Mouse (Mus musculus) ovary, postnatal 10 days (tissue): ENCODE data around the gene Mrtfa.
"Not testable (repeated sequence)": the region's sequence is repeated elsewhere in the genome, so short reads cannot be mapped to it uniquely, and the experiment has no call there.

Source experiments
- DNase-seq: peaks from one replicate; pipeline ENCODE4 v3.0.0; 2022; ENCODE audit warnings: low spot score

The Mrtfa gene

DNA sequence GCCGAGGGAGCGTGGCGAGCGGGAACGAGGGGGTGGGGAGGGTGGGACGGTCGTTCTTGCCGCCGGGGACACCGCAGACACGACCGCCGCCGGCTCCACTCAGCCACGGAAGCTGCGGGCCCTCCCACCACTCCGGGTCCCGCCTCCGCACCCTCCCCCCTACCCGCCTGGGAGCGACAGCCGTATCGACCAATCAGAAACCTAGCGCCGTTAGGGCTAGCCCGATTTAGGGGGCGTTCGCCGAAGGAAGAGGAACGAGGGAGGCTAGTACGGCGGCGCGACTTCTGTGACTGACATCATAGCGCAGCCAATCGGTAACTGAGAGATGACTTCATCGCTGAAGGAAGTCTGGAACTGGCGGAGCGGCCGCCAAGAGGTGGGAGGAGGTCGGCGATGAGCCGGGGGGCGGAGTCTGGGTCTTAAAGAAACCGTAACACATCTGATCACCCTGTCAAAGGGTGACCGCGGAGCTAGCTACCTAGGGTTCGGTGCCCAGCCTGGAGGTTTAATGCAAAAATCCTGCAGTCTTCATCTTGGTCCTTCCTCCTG is at the start of gene Mrtfa:
Mrtfa (minus strand) TSS at position 128 of the 549 bp plus-strand sequence.
- peak; percentile 99 for DNase-seq

DNA sequence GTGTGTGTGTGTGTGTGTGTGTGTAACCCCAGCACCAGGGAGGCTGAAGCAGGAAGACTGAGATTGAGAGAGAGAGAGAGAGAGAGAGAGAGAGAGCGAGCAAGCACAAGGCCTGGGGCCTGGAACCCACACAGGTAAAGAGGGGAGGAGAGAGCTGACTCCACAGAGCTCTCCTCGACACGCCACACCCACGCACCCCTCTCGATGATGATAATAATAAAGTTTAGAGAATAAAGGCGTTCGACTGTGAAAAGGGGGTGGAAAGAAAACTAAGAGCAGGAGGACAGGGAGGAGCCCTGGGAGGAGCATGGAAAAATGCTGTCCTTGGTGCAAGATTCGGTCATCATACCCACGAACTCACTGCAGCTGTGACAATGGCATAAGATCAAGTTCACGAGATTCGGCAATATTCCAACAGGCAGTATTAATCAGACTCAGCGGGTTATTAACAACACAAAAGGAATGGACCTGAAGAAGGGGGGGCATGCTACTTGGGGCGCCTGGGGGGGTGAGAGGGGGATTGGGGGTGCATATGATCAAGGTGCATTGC is 49.3 kb upstream of the Mrtfa start:
- DNase-seq: no peak

DNA sequence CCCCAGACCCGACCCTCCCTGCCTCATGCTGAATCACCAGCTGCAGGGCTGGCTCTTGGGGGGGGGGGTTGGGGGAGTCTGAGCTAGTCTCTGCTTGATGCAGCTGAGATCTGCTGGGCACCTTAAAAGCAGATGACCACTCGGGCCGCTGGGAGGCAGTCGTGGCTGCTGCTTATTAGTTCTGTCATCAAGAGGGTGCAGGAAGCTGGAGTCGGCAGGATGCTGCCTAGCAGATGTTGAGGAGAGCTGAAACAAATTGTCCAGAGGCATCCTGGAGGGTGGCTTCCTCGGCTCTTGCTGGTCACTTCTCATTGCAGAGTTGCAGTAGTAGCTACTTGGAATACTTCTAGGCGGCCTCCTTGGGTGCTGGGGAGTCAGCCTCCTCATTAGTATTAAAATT is 48.7 kb upstream of the Mrtfa start:
- no peak for DNase-seq

DNA sequence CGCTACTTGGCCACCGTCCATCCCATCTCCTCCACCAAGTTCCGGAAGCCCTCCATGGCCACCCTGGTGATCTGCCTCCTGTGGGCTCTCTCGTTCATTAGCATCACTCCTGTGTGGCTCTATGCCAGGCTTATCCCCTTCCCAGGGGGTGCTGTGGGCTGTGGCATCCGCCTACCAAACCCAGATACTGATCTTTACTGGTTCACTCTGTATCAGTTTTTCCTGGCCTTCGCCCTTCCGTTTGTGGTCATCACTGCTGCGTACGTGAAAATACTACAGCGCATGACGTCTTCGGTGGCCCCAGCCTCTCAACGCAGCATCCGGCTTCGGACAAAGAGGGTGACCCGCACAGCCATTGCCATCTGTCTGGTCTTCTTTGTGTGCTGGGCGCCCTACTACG is 46.9 kb upstream of the Mrtfa start:
- DNase-seq: no peak

DNA sequence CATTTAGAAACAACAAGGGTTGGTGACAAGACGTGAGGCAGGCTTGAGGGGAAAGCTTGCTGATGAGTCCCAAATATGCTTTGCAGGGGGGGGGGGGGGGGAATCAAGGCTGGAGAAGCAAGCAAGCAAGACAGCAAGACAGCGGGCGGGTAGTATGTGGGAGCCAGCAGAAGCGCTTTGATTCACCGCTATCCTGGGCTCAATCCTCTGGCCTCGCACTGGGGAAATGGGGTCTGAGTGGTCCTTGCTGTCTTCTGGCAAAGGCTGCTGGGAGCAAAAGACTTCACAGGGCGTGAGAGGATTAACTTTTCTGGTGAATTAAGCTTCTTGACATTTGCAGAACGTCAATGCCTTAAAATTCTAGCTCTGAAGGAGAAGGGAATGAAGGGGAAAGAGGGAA is 45.5 kb upstream of the Mrtfa start:
- no peak for DNase-seq

DNA sequence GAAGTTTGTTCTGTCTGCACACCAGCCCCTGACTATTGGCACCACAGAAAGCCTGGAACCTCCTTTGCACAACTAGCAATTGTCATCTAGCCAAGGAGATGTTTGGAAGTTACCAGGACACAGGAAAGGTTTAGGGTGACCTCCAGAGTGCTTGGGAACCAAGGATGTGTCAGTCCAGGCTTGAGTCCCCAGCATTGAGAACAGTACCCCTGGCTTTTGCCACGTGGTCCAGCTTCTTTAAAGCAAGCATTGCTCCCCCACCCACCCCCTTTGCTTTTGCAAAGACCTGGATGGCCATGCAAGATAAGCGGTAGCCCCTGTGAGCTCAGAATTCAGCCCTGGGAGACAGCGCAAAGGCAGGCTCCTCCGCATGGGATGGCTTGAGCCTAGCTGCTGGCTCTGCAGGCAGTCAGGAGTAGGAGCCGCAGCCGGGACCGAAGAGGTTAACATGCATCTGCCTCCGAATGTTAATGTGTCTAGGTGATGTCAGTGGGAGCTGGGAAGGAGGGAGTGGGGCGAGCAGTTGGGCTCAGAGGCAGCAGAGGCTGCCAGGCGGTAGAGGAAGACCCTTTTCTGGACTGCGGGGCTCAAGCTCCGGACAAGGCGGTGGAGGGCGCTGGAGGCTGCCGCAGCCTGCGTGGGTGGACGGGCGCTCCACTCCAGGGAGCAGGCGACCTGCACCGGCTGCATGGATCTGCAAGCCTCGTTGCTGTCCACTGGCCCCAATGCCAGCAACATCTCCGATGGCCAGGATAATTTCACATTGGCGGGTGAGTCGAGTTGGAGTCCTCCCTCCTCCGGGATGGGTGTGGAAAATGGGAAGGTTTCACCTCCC is 44.7 kb upstream of the Mrtfa start, which contains the start of gene Mchr1:
Mchr1 (plus strand) TSS at position 414 of the 835 bp plus-strand sequence.
- DNase-seq: peak; percentile 23

DNA sequence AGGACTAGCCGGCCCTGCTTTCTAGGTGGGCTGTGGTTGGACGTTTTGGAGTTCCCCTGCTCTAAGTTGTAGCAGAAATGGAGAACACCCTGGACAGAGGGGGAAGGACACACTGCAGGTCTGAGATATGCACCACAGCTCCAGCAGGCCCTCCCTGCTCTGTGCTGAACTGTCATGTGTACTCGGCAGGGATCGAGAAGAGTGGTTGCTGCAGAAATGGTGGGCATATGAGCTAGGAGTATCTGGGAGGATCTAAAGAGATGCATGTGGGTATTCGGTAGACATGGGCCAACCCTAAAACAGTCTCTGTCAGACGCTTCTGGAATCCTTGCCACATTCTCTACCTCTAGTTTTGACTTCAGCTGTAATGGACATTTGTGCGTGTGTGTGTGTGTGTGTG is 40.8 kb upstream of the Mrtfa start:
- no peak for DNase-seq

DNA sequence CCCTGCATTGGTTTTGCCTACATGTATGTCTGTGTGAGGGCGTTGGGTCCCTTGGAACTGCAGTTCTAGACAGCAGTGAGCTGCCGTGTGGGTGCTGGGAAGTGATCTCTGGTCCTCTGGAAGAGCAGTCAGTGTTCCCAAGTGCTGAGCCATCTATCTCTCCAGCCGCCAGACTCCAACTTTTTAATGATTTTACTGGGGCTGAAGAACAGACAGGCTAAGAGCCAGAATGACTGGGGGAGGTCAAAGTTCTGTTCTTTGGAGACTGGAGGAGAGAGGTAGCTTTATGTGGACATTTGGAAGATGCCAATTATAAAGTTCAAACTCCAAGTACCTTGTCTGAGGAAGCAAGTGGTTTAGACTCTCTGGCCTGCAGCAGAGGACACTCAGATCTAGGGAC is 39.2 kb upstream of the Mrtfa start:
- no peak for DNase-seq

DNA sequence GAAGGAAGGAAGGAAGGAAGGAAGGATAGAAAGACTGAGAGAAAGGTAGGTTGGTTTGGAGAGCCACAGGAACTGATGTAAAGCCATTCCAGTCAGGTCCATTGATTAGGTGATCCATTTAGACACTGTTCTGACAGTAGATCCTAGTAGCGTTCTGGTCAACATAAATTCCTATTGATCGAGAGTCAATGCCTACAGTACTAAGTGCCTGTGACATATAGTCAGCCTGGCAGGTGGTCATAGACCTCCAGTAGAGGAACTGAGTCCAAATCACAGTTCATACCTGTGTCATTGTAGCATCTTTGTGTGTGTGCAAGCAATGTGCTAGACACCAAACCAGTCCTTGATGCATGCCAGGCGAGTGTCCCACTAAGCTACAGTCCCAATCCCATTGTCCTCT is 37.7 kb upstream of the Mrtfa start:
- DNase-seq: no peak

DNA sequence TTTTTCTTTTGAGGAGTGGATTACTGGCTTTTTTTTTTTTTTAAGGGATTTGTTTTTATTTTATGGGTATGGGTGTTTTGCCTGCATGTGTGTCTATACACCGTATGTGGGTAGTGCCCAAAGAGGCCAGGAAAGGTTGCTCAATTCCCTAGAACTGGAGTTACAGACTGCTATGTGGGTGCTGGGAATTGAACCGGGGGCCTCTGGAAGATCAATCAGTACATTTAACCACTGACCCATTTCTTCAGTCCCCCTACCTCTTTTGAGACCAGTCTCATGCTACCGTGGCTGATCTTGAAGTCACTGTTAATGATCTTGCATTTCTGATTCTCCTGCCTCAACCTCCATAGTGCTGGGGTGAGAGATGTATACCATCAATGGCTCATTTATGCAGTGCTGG is 36.7 kb upstream of the Mrtfa start:
- DNase-seq: no peak

DNA sequence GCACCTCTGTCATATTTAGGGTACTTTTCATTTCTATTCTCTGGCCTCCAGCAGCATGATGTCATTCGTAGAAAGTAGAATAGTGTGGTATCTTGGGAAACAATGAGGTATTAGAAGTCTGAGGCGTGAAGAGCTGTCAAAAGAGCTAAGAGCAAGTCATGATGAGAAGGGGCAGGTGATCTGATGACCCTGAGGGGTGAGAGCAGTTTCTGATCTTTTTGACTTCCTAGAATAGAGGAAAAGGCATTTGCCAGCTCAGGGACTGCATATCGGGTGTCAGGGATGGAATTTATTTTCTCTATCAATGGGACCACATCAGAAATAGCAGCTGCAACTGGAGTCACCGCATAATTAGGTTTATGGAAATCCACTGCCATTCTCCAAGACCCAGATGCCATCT is 36.2 kb upstream of the Mrtfa start:
- no peak for DNase-seq

DNA sequence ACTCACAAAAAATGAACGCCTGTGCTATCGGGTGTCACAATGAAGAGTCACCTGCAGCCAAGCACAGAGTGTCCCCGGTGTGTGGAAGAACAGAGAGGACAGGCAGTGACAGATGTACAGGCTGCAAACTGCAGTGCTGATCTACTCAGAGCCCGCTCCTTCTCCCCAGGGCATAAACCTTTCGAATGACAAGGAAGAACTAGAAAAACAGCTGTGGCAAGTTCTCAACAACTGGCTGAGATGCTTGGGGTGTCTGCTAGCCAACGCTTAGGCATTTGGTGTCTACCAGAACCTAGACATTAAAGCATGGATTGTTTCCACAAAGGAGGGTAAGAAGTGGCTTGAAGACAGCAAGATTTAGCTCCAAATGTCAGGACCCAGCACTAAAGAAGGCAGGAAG is 35.2 kb upstream of the Mrtfa start:
- DNase-seq: no peak

DNA sequence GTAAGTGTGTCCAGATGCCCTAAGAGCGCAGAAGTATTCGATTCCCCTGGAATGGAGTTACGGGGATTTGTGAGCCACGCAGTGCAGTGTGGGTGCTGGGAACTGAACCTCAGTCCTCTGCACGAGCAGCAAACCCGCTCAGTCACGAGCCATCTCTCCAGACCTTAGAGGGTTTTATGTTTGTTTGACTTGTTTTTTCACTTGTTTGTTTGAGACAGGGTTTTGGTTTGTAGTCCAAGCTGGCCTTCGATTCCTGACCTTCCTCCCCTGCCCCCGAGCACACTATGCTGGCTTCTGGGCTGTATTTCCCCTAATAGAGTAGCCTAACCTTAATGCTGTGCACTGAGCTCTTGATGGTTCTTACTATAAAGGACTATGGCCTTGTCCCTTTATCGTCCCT is 34.5 kb upstream of the Mrtfa start:
- no peak for DNase-seq

DNA sequence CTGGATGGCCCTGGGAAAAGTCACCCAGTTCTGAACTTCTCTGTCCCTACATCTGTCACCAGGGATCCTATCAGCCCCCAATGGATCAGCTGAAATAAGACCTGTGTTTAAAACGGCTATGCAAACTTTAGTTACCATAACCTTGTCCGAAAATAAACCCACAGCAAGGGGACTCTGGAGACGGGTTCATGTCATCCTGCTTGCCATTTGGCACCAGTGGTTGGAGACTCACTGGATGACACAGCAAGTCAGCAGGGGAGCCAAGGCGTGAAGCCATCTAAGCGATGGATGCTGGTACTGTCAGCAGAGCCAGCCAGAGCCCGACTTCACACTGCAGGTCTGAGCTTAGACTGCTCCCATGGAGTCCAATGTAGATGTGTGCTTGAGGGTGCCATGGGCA is 30.9 kb upstream of the Mrtfa start:
- DNase-seq: no peak

DNA sequence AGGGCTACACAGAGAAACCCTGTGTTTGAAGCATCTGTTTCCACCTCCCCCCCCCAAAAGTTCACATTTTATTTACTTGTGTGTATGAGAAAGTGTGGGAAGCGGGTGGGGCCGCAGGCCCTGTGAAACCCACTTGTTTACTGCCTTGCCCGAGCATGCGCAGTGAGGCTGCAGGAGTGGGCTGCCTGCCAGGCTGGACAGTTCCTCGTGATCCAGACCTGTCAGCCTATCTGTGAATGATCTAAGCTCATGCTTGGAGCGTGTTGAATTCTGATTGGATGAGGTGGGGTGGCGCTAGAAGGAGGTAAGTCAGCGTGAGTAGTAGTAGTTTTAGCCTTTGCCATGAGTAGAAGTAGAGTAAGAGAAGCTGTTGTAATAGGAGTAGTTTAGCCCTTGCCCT is 29.5 kb upstream of the Mrtfa start:
- DNase-seq: not testable (repeated sequence)

DNA sequence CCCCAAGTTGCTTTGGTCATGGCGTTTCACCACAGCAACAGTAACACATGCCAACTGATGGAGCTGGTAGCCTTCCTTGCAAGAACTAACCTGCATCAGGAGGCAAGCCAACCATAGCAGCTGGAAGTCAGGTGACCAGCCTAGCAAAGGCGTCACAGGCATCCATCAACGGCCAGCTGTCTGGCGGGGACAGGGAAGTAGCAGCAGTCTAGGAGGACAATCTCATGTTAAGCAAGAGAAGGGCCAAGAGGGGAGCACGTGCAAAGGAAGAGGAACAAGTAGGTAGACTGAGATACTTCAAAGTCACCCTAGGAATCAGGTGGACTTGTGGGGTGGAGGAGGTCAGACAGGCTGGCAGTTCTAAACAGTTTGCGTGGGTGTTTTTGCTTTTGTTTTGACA is 28.5 kb upstream of the Mrtfa start:
- no peak for DNase-seq

DNA sequence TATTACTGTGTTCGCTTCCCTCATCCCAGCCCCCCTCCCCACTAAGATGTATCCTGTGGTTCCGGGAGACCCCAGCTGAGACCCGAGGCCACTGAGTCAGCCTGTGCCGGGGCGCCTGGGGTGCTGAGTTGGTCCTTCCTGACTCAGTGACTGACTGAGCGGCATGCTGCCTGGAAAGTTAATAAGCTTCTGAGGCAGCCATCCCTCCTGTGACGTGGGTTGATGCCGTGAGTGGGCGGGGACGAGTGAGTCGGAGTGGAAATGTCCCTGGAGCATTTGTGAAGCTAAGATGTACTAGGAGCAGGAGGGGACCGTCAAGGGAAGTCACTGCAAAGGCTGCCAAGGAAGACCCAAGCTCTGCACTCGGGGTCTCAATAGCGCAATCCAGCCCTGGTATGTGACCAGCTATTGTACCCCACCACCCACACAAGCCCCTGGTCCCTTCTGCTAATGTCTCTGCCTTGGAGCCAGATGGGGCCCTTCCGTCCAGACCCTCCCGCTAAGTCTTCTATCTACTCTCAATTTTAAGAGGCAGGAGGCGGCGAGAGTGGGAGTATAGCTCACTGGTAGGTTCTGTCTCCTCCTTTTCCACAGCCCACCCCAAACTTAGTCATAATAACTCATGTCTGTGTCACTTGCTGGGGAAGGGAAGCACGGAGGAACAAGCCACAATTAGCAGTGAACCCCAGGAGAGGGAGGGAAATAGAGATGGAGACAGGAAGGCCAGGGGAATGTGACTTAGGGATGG is 26.5 kb upstream of the Mrtfa start:
- no peak for DNase-seq

DNA sequence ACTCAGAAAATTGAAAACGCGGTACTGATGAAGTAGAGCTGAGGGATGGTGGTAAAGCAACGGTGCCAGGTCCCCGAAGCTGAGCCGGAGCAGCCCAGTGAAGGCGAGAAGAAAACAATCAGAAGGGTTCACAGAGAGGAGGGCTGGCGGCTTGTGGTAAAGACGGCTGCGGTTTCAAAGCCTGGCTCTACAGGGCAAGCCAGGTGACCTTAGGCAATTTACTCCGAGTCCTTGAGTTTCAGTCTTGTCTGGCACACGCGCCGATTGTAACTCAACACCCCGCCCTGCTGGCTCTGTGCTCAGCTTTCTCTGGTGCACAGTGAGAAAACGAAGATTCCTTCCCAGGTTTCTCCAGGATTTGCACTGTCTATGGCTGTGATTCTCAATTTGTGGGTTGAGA is 22.4 kb upstream of the Mrtfa start:
- no peak for DNase-seq

DNA sequence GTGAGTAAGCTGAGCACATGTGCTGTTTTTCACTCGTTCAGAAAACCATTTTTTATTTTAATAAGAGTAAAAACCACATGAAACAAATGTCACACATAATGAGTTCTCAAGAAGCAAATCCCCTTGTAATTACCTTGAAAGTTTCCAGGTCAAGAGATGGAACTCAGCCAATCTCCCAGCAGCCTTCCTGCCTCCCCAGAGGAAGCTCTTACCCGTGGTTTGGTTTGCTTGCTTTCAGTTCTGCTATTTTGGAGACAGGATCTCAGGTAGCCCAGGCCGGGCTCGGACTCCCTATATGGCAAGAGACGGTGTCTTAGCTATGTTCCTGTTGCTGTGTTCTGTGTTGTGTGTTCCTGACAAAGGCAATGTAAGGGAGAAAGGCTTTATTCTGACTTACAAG is 19.9 kb upstream of the Mrtfa start:
- no peak for DNase-seq

DNA sequence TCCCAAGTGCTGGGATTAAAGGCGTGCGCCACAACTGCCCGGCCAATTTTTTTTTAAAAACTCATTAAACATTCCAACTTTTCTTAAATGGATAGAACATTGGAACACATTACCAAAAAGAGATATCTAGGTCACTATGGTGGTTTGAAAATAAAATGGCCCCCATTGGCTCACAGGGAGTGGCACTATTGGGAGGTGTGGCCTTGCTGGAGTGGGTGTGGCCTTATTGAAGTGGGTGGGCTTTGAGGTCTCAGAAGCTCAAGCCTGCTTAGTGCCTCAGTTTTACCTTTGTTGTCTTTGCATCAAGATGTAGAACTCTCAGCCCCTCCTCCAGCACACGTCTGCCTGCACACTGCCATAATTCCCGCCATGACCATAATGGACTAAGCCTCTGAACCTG is 11.9 kb upstream of the Mrtfa start:
- no peak for DNase-seq

DNA sequence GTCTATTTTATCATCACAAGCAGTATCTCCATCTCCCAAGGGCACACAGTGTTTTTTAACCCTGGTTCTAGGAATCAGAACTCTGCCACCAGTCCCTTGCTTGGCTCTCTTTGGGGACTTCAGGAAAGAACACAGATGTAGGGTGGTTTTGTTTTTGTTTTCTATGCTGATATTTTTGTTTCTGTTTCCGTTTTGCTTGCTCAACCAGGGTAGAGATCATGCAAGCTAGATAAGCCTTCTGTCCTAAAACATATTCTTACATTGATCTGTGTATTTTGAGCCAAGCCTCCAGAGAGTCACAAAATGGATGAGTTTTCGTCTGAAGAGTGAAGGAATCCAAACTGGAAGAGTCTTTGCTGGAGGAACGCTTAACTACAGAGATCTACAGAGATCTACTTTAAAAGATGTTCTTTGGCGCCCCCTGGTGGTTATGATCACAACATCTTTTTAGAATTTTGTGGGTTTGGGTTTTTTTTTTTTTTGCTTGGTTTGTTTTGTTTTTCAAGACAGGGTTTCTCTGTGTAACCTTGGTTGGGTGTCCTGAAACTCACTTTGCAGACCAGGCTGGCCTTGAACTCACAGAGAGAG is 8.9 kb upstream of the Mrtfa start:
- peak; percentile 48 for DNase-seq

DNA sequence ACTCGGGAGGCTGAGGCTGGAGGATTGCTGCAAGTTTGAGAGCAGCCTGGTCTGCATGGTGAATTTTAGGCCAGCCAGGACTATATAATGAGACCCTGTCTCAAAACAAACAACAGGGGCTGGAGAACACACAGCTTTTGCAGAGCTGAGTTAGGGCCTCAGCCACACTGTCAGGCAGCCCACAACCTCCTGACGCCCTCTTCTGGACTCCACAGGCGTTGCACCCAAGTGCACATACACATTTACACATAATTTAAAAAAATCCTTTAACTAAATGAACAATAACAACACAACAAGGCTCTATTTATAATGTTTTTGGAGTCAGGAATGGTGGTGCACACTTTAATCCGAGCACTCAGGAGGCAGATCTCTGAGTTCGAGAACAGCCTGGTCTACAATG is 7.9 kb upstream of the Mrtfa start:
- no peak for DNase-seq

DNA sequence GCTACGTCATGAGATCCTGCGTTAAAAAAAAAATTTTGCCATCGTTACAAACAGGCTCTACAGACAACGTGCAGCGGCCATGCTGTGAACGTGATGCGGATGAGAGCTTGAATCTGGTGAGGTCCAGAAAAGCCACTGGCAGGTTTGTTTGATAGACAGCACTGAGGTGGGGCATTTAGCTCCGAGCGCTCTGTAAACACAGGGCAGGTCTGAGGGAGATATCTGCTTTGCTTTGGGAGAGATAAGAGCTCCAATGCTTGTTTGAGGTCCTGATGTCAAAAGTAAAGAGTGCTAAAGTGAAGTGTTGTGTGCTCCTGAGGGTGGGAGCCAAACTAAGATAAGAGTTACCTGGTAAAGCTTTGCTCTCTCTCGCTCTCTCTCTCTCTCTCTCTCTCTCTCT is 6.6 kb upstream of the Mrtfa start:
- DNase-seq: no peak
